Mouse (Mus musculus) kidney, adult 18-20 months (tissue): ENCODE measurements at regions not wholly inside any gene's neighbourhood (a gene's known extent, or its start where the extent isn't known, plus 50 kb on each side); places are given as distances from the start of the nearest gene placed in this dataset.

Source experiments
- DNase-seq: peaks from one replicate; pipeline ENCODE4 v3.0.0; 2021

DNA sequence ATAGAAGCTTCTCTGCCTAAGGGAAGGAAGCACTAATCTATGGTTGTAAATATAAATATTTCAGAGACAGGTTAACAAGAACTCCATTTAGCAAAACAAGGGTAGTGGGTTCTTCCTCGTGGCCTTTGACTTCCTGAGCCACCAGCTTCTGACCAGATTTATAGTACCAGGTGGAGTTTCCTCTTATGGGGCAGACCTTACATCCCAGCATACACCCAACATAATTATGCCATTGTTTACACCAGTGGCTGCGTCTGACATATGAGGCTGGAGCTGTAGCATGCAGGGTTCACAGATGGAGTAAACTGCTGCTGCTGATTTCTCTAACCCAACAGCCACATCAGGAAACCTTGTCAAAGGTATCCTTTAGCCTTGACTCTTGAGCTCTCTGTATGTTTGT is 75.5 kb downstream of the Trib2 start:
- no peak for DNase-seq

DNA sequence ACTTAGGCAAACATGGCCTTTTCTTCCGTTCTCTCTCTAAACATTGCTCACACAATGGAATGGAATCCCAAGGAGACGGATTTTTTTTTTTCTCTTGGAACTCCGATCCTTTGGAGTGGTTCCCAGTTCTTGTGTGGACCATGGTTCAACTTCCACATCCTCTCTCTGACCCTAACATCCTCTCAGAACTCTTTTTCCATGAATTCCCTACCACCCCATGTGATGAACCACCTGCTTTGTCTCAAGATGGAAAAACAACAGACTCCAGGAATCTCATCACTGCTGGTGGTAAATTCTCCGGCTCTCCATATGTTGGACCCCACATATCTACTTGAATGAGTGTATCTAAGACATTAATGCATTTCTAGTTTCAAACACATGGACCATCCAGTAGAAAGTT is 77.7 kb downstream of the Trib2 start:
- no peak for DNase-seq

GRCm38 (mm10) chr12:15731261-15731660 is 85.5 kb downstream of the Trib2 start:
- DNase-seq, result no peak

GRCm38 (mm10) chr12:15729696-15730095 is 87.0 kb downstream of the Trib2 start:
- no peak for DNase-seq

DNA sequence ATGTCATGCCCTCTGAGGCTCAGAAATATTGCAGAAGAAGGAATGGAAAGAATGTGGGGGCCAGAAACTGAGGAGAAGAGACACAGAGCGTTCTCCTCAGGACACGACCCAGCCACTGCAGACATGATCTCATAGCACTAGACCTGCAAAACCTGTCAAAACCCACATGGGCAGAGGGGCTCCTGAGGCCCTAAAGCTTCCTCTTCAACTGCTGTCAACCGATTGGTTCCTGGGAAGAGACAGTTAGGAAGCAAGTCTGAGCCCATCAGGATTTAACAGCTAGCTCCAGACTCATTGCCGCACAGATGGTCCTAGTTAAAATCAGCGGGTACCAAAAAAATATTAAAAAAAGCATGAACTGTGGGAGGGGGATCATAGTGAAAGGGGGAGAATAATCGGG is 93.2 kb downstream of the Trib2 start:
- no peak for DNase-seq

- DNase-seq, result no peak
Measured at GRCm38 (mm10) chr12:15722161-15722560, 94.6 kb downstream of the Trib2 start.

DNA sequence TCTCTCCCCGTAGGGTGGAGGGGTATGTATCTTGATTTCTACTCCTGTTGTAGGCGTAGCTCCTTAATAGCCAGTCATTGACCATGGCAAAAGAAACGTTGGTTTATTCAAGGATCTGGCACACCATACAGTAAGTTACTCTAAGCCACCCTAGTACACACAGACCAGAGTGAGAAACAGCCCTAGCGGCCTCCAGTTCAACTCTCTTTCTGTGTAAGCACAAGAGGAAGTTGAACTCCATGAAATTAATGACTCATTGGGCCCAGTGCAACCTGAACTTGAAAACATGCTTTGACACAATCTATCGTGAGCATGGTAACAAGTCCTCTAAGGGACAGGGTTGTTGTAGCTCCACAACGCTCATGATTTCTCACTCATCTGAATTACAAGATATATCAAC is 96.6 kb downstream of the Trib2 start:
- no peak for DNase-seq

GRCm38 (mm10) chr12:15718827-15719226 is 97.9 kb downstream of the Trib2 start:
- no peak for DNase-seq

DNA sequence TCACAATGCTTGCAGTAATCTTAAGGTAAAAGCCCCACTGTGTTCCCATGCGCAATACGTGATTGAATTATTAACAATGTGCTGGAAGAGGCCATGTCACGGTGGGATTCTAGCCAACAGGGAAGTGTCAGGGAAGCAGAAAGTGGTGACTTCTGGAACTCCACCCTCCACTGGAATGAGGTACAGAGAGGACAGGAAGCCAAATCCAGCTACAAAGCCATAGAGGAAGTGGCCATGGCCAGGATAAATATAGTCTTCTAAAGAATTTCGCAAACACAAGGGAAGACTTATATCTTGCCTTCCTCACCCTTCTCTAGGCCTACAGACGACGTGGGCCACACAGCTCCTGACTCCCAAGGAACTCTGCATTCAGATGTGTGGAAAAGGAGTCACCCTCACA is 98.7 kb downstream of the Trib2 start:
- peak; percentile 57 for DNase-seq

- no peak for DNase-seq
Measured at GRCm38 (mm10) chr12:15717342-15717741, 99.4 kb downstream of the Trib2 start.

GRCm38 (mm10) chr12:15713623-15714022 is 103.1 kb downstream of the Trib2 start:
- DNase-seq, result no peak

DNA sequence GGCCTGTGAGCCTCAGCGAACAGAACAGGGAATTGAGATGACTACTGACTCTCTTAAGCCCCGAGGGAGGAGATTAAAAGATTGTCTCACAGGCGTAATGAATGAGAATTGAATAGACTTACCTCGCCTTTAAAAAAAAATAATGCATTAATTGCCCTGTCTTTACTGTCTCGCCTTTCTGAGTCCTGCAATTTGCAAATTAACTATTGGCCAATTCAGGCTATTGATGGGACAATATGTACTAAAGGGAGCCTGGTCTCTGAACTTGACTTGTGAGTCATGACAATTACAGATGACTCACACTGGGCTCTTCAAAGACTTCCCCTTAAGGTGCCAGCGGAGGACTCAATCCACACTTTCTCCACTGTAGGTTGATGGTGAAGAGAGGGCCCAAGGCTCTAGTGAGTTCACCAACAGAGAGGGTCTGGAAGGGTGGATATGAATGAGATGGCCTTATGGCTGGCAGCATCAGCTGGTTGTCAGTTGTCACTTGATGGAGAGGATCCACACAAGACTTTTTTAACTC is 109.1 kb downstream of the Trib2 start:
- DNase-seq, result no peak

DNA sequence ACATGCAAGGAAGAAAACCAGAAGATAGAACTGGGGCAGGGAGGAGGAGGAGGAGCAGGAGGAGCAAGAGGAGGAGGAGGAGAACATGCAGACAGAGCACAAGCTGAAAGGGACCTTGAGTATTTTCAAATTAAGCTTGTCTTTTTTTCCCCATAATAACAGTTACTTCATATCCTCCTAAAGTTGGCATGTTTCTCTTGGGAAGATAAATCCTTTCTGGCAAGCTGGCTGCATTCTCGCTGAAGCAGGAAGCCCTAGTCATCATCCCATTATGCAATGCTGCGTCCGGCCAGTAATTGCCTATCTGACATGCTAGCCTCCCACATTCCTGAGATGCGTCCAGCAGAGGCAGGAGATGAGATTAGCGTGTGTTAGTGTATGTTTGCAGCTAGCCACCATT is 112.3 kb downstream of the Trib2 start:
- peak; percentile 65 for DNase-seq

DNA sequence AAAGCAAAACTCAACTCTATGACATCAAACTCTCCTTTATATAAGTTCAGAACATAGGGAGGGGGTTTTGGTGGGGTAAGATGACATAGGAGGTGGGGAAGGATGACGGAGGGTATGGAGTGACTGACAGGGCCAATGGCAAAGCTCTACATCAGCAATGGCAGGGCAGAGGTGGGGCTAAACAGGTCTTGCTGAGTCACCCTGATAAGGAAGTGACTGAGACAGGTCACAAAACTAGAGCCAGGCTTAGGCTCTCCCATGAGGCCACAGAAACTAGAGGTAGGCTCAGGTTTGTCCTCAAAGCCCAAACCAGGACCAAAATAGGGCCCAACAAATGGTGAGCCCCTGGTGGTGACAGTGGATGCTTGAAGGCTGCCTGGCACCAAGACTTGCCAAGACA is 114.6 kb downstream of the Trib2 start:
- DNase-seq, result no peak

GRCm38 (mm10) chr12:15698829-15699228 is 117.9 kb downstream of the Trib2 start:
- no peak for DNase-seq

DNA sequence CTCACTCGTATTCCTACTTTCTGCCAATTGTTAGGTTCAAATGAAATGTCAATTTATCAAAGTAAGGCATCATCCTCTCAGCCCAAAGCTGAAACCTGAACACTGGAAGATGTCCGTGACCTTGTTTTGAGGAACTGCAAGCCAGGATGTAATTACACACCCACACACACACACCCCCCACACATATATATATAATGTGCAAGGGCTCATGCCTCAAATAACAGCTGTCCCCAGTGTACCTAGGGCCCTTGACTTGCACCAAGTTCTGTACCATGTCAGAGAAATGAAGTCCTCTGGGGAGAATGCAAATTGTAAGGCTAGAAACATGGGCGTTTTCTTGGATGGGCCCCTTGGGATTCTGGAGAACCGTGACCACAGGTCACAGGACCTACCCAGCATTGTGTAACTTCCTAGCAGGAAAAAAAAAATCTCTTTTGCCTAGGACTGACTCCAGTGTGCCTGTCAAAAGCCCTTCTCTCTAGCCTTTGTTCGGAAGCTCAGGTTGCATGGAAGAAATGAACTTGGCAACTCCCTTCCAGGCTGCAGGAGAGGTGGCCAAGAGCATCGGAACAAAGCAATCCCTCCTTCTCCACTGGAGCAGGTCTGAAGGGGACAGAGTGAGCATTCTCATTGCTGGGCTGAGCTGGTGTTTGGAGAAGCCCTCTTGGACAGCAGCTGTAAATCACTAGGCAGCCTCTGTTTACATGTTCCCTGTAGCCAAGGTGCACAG is 118.5 kb downstream of the Trib2 start:
- DNase-seq, result peak; percentile 9

GRCm38 (mm10) chr12:15688342-15688741 is 128.4 kb downstream of the Trib2 start:
- no peak for DNase-seq

DNA sequence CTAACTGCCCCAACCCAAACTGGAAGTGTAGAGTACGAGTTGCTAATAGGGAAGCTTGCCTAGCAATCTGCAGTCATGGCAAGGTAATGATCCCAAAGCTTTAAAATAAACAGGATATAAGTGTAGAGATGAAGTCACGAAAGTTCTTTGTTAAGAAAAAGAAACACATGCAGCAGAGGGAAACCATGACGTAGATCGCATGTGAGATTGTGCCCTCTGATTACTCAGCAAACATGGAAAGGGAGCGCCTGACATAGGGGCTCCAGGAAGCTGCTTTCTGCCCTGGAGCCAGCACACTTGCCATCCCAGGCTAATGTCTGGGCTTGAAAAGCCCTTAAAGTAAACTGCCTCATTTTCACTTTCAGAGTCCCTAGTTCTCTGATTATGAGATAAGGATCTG is 132.4 kb downstream of the Trib2 start:
- DNase-seq, result no peak

DNA sequence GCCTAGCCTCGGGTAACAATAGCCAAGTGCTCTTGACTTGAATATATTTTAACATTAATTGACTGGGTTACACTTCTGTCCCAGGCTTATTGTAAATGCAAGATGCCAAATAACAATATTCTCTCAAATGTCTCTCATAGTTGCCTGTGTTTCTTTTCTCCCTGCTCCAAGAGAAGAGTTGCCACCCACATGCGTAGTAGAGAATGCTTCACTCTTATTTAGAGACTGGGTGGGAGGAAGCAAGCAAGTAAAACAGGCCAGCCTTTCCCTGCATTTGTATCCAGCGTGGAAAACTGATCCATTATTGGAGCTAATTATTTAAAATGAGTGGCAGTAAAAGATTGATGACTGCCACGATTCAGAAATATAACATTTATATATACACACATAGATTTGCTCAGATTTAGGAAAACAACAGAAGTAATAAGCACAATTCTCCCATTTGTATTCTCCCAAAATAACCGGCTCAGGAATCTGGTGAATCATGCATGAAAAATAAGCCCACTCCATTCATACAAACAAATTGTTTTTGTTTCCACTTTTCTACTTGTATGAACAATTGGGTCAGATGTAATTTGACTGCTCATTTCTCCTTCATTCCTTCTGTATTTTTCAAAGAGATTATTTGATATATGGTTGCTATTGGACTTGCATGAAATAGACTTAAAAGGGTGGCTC is 134.9 kb downstream of the Trib2 start:
- no peak for DNase-seq

DNA sequence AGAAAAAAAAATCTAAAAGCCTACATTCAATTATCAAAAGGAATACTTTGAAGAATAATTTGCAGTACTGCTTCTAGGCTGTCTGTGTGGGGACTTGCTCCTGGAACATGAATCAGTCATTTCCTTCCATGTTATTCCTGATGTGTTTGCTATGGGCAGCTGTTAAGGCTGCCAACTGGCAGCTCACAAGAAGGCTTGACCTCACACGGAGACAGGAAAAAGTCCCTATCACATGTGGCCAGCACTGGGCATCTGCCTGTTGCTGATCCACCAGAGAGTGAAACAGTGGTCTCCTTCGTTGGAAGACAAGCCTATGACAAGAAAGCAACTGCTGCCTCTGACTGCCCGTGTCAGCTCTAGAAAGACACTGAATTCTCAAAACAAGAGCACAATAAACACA is 140.6 kb downstream of the Trib2 start:
- DNase-seq, result no peak

DNA sequence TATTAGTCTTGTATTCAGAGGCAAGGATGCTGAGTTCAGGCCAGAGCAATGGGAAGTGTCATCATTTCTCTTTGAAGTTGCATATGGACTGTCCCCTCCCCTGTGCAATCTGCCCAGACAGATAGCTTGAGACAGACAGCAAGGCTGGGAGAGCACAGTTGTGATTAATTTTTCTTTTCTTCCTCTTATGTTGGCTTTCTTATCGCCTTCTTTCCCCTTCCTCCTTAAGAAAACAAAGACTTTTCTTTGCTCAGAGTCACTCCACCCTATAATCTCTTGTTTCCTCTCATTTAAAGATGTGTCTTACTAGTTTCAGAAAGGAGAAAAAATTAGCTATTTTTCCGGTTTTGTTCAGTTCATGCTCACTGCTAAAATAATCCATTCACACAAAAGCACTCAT is 157.0 kb downstream of the Trib2 start:
- DNase-seq, result no peak

- DNase-seq, result no peak
Measured at GRCm38 (mm10) chr12:15659332-15659731, 157.4 kb downstream of the Trib2 start.

GRCm38 (mm10) chr12:15657748-15658251 is 158.9 kb downstream of the Trib2 start:
- DNase-seq, result no peak

GRCm38 (mm10) chr12:15654585-15654984 is 162.1 kb downstream of the Trib2 start:
- no peak for DNase-seq
